Mouse (Mus musculus): ENCODE measurements around the gene Ttll10. TPM values are rescaled to one million over a fixed set of nuclear protein-coding genes. Genes with fewer than 3 reads are reported as not detected.

Ttll10 gene
- under 1 TPM in 3 of 4 experiments, not detected in 1; 0.27 to 0.80 (median 0.45) TPM for total RNA-seq (2022)

DNA sequence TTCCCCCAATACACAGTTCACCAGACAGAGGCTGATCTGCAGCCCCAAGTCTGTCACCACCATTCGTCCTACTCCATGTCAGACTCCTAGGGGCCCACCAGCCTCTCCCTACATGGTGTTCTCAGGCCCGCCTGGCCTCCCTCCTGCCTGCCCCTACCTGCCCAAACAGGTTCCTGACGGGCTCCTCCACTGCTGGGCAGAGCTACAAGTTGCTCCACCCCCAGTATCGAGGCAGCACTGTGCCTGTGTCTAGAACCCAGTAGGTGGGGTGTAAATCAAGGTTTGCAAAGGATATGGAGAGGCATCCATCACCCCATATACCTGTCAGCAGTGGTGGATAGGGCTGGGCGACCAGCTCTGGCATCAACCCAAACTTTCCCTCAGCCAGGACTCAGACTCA lies at the start of gene Ttll10:
Gene Ttll10, minus strand, starts transcription at position 154 of the 400 bp plus-strand sequence.
- no peak for DNase-seq (ENCODE audit: low spot score in 2 of 2)

DNA sequence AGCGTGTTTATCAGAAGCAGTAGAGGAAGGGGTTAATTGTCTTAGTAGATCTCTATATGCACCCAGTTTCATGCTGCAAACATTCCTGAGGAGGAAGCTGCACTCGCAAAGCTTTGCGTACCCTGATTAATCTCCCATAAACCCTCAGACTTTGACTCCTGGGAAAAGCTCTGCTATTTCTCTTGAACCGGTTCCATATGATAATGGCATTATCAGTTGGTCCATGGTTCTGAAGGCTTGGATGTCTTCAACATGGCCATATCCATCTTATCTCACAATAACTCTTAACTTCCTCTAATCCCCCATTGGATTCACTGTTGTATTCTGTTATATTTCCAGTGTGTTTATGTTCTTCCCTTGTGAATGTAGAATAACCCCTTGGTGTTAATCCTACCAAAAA lies 44.1 kb upstream of the Ttll10 start:
- DNase-seq (ENCODE audit: low spot score in 2 of 2): no peak

DNA sequence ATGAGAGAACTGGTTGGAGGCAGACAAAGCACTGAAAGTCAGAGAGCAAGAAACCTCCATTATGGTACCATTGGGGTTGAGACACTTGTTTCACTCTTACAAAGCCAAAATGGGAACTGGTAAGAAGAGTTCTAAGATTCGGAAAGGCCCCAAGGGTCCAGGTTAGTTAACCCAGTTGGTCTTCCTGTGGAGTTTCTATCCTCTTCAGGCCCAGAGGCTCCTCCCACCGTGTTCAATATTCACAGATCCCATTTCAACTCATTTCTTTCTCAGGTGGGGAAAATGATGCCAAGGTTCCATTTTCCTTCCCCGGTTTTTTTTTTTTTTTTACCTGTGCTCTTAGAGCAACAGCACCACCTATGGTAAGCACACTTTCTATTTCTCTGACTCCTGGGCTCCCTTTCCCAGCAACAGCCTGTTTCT lies 42.3 kb upstream of the Ttll10 start:
- DNase-seq (ENCODE audit: low spot score in 2 of 2): no peak

DNA sequence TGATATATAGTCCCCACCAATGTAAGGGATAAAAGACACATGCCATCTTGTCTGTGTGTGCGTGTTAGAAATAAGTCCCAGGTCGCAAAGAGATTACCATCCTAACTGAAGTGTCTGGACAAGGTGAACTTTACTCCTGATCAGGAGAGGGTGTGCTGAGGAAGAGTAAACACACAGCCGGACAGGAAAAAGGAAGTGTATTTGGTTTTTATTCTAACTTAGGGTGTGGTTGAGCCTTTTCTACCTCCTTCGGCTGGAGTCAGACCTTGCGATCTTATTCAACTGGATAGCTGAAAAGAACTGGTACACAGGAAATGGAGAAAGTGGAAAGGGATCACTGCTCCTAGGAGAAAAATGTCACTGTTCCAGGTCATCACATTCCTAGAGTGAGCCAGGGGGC lies 41.3 kb upstream of the Ttll10 start:
- no peak for DNase-seq (ENCODE audit: low spot score in 2 of 2)

DNA sequence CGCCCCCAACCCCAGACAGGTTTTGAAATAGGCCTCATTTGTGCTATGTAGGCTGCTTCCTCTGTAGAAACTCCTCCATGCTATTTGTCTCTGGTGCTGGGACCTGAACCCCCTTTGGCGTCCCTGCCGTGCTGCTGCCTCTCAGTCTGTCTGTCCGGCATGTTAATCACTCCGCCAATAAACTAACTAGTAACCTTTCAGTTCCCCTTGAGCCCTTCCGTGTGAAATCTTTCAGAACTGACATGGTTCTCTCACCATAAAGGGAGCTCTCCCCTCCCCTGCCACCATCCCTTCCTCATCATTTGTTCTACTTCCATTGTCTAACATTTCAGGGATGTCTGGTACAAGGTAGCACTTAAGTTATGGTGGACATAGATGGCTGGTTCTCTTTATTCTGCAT lies 40.2 kb upstream of the Ttll10 start:
- no peak for DNase-seq (ENCODE audit: low spot score in 2 of 2)

DNA sequence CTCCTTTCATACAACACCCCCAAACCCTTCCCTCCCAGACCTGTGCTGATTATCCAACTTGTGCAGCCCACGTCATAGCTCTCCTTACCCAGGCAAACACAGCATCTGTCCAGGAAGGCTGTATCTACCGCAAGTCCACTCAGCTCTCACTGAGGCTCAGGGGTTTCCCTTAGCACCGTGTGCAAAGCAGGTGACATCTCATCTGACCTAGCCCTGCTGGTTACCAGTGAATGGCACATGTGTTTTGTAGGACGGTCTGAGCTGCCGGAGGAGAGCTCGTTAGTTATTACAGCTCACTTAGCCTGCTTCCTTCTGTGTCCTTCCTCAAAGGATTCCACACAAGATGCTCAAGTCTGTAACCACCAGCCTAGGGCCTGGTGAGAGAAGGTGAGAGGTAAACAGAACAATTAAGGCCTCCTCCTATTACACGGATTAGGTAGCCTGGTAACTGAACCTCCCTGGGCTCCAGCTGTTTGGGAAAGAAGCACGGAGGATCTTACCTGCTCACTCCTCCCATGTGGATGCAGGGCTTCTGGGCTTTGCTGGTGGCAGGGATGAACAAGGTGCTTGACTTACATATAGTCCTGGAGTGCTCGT lies 38.7 kb upstream of the Ttll10 start:
- no peak for DNase-seq (ENCODE audit: low spot score in 2 of 2)

DNA sequence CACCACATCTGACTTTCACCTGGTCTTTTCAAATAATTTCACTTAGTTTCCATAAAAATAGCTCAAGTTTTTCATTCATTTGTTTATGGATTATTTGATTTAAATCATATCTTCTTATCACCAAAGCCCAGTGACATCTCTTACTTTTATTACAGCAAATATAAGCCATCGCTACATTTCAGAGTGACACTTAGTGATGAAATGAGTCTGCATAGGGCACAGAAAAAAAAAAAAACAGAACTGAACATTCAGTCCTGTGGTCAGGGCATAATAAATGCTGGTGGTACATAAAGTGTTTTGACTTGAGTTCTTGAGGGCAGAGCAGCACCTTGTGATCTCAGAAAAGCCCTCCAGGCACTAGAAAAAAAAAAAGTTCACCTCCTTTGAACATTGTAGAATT lies 37.0 kb upstream of the Ttll10 start:
- no peak for DNase-seq (ENCODE audit: low spot score in 2 of 2)

DNA sequence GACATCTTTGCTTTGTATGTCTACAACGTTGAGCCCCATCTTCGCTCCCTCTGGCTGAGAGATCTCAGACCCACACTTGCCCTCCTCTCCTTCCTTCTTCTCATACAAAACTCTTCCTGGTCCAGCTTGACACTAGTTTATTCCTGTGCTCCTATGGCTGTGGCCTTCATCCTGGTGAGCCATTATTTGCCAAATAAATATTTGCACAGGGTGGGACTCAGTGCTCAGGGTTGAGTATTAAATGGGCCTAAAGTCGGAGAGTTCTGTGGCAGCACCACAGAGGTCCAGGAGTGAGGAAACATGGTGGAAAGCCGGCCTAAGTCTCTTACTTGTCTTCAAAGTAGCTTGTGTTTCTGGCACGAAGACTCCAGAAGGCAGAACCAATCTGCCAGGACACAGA lies 34.5 kb upstream of the Ttll10 start:
- no peak for DNase-seq (ENCODE audit: low spot score in 2 of 2)

DNA sequence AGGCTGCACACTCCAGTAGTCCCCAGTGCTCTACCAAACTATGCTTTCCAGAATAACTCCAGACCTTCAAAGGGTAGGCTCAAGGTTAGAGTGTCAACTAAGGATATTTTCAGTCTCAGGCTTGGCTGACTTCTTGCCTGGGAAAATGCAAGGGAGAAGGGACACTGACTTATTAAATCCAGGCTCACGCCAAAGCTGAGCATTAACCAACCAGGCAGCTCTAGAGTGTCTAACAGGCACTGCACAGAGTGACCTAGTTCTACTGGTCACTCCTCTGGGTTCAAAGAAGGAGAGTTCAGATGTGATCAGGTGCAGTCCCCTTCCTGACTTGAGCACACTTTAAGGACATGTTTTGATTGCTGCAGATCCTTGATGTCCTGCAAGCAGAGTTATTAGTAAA lies 33.6 kb upstream of the Ttll10 start:
- no peak for DNase-seq (ENCODE audit: low spot score in 2 of 2)

DNA sequence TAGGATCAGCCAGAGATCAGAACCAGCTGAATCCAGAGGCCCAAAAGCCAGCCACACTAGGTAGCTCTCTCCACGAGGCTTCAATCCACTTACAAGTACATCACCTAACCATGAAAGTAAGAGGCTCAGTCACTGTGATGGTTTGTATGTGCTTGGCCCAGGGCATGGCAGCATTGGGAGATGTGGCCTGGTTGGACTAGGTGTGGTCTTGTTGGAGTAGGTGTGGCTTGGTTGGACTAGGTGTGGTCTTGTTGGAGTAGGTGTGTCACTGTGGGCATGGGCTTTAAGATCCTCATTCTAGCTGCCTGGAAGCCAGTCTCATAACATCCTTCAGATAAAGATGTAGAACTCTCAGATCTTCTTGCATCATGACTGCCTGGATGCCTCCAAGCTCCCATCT lies 32.0 kb upstream of the Ttll10 start:
- DNase-seq (ENCODE audit: low spot score in 2 of 2): no peak

DNA sequence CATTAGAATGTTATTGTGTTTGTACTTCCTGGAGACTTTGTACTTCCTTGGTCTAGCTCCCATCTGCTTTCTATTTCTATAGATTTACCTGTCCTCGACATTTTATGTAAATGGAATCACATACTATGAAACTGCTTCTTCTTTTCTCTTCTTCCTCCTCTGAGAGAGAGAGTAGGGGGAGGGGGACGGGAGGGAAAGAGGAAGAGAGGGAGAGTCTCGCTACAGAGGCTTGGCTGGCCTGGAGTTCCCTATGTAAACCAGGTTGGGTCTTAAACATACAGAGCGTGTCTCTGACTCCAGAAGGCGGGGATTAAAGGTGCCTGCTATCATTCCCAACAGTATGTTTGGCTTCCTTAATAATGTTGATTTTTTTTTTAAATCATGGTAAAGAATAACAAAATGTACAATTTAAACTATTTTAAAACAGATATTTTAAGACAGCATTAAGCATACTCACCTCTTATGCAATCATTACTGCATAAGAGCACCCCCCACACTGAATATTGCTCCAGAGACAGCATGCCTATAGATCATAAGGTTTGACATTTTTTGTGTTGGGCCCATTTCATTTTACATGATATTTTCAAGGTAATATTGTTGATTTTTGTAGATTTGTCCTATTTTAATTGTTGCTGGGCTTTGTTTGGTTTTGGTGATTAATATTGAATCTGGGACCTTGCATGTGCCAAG lies 28.3 kb upstream of the Ttll10 start:
- no peak for DNase-seq (ENCODE audit: low spot score in 2 of 2)

DNA sequence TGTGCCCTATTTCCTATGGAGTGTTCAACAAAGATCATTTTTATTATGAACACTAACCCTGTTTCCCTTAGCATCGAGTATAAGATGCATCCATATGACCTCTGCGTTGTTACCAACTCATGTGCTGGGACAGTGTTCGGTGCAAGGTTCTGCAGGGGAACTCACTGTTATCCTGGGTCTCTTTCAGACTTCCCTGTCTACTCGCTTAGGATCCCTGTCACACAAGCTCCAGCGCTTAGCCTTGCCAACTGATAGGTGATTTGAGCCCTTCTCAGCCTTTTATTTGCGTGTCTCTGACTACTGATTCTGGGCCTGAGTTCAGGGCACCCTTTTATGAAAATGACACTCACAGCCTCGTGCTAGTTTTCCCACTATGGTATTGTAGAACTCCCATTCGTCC lies 26.0 kb upstream of the Ttll10 start:
- no peak for DNase-seq (ENCODE audit: low spot score in 2 of 2)

DNA sequence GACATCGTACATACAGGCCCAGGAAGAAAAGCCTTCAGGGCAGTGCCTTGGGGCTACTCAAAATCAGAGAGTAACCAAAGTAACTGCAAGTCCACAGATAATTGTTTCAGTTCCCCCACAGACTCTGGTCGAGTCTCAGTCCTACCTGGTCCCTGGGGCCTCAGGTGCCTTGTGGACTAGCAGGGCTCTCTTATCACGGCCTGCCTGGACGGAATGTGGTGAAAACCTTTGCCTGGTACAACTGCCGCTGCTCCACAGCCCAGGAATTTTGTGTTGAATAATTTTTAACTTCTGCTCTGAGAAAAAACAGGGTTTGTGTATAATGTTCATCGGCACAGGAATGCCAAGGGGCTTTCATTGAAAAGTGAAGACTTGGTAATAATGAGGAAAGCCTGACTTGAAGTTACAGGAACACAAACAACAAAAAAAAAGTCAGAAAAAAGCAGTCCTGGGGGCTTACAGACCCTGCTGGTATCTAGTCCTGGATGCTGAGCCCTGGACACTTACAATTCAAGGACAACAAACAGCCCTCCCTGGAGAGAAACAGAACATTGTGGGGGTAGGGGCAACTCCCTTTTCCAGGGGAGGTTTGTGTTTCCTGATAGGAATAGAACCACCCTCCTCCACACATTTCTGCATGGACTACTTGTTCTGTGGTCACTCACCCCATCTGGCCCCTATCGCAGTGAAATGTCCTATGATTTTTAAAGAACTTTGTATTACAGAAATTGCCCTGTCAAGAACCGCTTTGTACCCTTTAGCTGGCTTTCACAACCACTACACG lies 25.1 kb upstream of the Ttll10 start:
- DNase-seq (ENCODE audit: low spot score in 2 of 2): no peak

DNA sequence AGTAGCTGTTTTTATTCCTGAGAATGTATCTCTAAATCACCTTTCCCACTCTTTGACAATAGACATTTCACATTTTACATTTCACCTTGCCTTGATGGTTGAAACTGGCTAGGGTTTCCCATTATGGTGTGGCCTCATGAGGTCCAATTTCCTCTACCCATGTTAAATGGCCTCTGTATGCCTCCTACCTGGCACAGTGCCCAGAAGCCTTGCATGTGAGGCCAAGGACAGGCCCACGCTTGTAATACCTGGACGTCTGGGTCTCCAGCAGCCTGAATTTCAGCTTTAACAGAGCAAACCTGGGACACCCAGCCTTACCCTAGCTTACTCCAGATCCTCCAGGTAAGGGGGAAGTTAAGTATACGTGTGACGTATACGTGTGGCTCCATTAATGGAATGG lies 24.1 kb upstream of the Ttll10 start:
- DNase-seq (ENCODE audit: low spot score in 2 of 2): no peak

DNA sequence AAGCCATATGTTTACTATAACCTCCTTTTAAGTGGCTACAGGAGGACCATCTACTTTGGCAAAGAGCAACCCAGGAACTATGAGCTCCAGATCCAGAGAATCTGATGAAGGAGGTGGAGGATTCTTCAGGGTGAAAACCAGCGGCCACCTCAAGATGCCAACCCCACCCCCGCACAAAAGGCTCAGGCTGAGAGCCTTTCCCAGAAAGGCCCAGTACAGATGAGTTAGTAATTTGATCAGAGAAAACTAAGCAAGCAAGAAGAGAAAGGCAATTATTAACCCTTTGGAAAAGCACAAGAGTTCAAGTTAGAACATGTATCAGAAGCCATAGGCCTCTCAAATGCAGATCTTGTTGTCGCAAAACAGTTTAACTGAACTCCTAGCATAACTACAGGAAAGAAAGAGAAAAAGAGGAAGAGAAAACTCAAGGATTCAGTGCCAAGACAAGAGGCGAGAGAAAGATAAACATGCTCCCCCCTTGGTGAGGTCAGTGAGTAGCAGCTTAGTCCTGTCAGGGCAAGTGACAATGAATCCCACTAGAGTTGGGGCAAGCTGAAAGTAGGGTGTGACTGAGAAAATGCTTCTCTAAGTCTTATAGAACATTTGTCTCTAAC lies 23.5 kb upstream of the Ttll10 start:
- DNase-seq (ENCODE audit: low spot score in 2 of 2): no peak

DNA sequence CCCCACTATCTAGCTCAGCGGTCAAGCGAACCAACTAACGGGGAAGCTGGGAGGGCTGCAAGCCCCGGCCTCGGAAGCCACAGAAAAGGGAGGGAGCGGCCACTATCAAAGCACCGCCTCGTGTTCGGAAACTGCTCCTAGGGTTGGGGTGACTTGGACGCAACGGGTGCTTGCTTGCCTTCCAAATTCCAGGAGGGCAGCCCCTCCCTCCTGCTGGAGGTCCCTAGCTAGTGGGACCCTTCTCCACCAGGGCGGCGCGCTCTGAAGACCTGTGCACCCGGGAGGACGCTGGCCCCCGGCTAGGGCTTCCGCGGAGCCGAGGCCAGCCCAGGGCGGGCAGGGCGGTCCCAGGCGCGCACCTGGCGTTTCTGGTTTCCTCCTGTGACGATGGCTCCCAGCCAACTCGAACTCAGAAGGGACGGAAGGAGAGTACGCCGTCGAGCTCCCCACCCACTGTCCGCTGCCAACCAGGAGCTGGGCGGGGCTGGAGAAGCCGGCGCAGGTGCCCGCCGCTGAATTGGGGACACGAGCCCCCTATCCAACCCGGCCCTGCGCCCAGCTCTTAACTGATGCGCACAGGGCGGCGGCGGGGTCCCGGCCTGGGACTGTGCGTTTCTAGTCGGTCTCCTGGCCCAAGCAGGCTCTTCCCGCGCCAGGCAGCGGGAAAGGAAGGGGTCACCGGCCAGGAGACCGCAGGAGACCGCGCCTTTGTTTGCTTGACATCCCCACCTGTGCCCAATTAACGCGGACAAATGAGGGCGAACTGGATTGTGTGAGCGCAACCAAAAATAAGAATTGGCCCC lies 18.5 kb upstream of the Ttll10 start:
- DNase-seq (ENCODE audit: low spot score in 2 of 2): no peak

DNA sequence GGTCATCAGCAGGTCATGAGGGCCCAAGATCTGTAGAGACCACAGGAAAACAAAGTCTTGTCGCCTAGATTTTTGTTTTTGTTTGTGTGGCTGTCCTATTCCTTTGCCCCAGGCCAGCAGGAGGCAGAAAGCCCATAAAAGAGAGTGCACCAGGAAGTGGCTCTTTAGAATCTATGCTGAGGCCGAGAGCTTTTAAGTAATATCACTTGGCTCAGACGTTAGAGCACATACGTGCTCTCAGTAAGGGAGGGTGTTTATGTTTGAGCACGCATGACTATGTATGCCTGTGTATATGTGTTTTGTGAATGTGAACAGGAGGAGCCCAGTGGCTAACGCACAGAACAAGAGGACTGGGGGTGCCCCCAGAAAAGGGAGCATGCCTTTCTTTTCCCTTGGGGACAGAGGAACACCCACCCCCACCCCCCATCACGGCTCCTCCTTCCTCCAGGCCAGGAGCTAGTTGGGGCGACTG lies 17.7 kb upstream of the Ttll10 start:
- DNase-seq (ENCODE audit: low spot score in 2 of 2): no peak

DNA sequence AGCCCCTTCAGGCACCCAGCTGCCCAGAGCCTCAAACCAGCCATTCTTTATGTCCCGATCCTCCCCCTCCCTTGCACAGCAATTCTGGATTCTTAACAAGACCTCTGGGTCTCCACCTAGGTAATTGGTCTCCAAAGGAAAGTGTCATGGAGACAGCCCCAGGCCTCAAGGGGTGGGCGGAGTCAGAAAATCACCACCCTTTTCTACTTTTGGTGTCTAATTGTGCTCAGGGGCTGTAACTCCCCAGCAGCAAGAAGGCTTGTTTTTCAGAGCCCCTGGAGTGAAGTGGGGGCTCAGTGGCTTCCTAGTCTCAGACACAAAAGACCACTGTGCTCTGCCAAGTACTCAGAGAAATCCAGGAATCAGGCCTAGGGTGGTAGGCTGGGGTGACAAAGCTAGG lies 11.5 kb upstream of the Ttll10 start:
- no peak for DNase-seq (ENCODE audit: low spot score in 2 of 2)

DNA sequence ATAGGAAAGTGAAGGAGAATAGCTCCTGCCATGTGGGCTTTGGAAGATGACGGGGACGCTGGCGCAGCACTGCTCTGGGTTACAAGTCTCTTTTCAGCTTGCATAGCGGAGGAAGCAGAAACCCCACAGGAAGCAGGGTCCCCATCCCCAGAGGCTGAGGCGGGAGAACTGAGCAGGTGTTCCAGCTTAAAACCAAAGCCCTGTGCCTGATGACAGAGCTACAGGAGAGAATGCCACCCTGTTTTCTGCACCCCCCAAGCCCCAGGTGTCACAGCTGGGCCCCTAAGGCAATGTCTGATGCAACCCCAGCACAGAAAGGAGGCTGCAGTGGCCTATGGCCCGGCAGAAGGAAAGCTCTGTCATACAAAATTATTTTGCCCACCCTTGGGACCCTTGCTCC lies 11.1 kb upstream of the Ttll10 start:
- DNase-seq (ENCODE audit: low spot score in 2 of 2): no peak

DNA sequence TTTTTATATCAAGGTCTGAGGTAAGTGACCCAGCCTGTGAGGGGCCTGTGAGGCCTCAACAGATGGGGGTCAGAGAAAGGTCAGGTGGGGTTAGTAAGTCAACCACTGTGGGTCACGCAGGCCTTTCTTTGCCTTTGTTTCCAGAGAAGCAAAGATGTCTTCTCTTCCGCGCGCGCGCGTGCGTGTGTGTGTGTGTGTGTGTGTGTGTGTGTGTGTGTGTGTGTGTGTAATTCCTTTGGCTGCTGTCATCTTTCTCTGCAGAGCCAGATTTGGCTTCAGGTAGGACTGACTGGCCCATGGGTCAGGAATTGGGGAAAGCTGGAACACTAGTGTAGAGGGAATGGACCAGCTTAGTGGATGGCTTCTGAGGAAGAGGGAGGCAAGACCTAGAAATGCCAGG lies 10.5 kb upstream of the Ttll10 start:
- DNase-seq (ENCODE audit: low spot score in 2 of 2): no peak

DNA sequence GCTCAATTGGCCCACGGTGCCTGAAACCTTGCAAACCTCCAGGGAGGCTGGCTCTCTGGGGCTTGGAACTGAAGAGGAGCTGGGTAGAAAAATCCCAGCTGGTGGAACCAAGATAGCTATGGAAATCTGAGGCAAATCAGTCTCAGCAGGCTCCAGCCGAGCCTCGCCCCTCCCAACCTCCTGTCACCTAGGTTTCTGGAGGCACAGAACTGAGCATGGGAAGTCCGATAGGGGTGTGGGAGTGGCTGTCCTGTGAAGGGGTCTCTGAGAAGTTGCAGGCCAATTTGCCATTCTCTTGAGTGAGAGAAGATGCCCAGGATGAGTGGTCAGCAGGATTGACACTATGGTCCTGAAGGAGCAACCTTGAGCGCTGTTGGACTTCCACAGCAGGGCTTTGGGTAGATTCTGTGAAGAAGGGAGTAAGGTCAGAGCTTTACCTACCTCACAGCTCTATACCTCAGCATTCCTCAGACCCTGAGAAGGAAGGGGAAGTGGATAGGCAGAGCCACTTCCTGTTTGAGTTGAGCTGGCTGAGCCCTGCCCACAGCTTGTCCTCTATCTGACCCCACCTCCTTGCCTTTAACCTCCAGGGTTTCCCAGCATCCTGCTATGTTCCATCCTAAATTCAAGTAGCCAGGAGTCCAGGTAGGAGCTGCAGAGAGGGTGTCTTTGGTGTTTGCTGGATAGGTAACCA lies 8.2 kb upstream of the Ttll10 start:
- no peak for DNase-seq (ENCODE audit: low spot score in 2 of 2)

All from layer of hippocampus, adult 8-10 months (tissue).